Mouse (Mus musculus): ENCODE results near the gene Zfp992. TPM values are rescaled to one million over a fixed set of nuclear protein-coding genes. Genes with fewer than 3 reads are reported as not detected.
"Not testable (repeated sequence)": the region's sequence is repeated elsewhere in the genome, so short reads cannot be mapped to it uniquely, and the experiment has no call there.

Gene Zfp992
- total RNA-seq (2021), result 1 to 10 TPM; 4.7 to 8.1 TPM
- long read RNA-seq, experiment 1, partial matches to known transcripts, result 1 of 5 reads
- long read RNA-seq, experiment 1, other reads (novel, unspliced or antisense), result 4 of 5 reads
- long read RNA-seq, experiment 2, partial matches to known transcripts, result 4 of 14 reads
- long read RNA-seq, experiment 2, other reads (novel, unspliced or antisense), result 10 of 14 reads

DNA sequence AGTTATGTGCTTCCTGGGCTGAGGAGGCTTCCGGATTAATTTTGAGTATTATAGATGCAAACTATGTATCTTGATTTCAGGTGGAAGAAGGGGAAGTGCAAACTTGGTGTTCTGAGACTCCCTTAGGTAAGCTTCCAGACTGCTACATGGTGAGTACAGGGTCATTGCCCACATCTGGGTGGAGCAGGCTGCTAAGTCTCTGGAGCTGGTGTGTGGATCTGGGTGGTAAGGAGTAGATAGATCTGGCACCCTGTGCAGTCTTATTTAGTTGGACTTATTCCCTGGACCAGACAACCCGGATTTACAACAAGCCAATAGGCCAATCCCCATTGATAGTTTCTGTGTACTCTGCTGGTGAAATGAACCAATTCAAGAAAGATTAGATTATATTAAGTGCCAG lies at the start of gene Zfp992:
Gene Zfp992 (plus strand): TSS at position 74 of the 400 bp plus-strand sequence.
- DNase-seq, result not testable (repeated sequence)

DNA sequence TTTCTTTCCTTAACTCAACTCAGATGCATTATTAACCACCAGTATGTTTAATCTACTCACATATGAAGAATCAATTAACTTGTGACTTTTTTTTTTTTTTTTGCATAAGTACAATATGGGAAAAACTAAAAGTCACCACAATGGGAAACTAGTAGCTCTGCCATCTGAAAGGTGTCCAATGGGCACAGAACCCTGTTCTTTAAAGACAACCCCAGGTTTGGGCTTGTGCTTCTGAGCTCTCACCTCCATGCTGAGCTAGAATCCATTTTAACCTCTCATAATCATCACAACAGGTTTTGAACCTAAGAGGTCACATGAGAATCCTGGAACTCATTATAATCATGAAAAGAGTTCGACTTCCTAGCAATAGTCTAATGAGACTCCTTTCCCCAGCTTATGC lies 19.4 kb upstream of the Zfp992 start:
- DNase-seq, result not testable (repeated sequence)

GRCm38 (mm10) chr4:146430876-146431275 lies 17.9 kb upstream of the Zfp992 start:
- DNase-seq, result not testable (repeated sequence)

GRCm38 (mm10) chr4:146435539-146435938 lies 13.3 kb upstream of the Zfp992 start:
- DNase-seq, result not testable (repeated sequence)

- not testable (repeated sequence) for DNase-seq
Measured at GRCm38 (mm10) chr4:146437256-146437655, 11.6 kb upstream of the Zfp992 start.

DNA sequence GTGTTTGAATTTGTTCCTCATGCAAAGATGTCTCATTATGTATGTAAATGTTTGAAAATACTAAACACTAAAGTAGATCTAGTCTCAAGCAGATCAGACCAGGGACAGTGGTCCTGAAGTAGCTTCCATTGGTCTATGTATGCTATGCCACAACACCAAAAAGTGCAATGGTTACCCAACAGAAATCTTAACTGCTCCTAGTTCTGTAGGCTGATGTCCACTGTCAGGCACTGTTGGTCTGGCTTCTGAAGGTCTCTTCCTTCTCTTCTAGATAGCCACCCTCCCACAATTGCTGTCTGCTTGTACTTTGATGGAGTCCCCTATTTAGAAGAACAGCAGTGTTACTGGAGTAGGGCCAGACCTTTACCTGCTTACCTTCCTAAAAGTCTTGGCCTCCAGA lies 4.5 kb upstream of the Zfp992 start:
- not testable (repeated sequence) for DNase-seq

DNA sequence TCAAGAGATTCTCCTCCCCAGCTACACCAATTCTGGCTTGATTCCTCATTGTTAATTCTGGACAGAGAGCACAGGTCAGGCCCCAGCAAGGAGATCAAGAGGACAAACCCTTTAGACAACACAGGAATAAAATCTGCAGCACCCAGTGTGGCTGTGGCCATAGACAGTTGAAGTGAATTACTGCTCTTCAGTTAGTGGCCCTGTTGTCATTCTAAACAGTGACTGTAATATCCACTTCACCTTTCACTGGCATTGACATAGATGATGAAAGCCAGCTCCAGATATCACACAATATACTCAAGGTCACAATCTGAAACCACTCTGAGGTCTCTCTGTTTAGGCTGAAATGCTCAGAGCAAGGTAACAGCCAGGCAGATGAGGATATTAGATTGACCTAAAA lies 3.7 kb upstream of the Zfp992 start:
- DNase-seq, result not testable (repeated sequence)

- not testable (repeated sequence) for DNase-seq
Measured at GRCm38 (mm10) chr4:146446135-146446534, 2.7 kb upstream of the Zfp992 start.

GRCm38 (mm10) chr4:146447016-146447415 lies 1.8 kb upstream of the Zfp992 start:
- DNase-seq, result not testable (repeated sequence)

- not testable (repeated sequence) for DNase-seq
Measured at GRCm38 (mm10) chr4:146449711-146450110, 888 bp downstream of the Zfp992 start.

GRCm38 (mm10) chr4:146452576-146452975 lies 3.8 kb downstream of the Zfp992 start:
- DNase-seq, result not testable (repeated sequence)

DNA sequence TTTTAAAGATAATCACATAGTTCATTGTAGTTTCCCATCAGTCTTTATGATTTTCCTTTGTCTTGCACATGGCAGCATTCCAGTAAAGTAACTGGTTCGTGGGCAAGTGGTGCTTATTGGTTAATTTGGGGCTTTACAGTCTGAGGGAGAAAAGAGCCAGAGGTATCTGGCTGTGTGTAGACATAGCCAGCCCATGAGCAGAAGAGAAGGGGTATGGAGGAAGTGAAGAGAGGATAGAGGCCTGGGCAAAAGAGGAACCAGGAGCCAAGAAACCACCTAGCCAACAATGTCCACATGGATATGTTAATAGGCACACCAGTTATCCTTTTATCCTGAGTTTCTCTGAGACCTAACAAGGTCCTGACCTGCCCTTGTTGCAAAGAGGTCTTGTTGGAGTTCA lies 5.3 kb downstream of the Zfp992 start:
- not testable (repeated sequence) for DNase-seq

DNA sequence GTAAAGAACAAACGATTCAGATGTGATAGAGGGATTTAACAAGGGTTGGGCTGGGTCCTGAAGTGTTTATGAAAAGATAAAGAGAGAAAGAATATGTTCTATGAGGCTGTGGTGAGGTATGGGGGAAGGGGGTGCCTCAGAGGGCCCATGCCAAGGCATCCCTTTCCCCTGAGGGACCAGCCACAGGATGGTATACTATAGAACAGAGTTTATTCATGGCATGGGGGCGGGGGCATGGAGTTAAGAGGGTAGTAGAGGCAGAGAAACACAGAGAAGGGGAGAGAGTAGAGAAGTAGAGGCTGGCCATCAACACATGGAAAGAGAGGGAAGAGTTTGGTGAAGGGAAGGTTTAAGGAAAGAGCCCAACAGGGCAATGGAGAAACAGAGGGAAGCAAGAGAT lies 6.1 kb downstream of the Zfp992 start:
- no peak for DNase-seq

DNA sequence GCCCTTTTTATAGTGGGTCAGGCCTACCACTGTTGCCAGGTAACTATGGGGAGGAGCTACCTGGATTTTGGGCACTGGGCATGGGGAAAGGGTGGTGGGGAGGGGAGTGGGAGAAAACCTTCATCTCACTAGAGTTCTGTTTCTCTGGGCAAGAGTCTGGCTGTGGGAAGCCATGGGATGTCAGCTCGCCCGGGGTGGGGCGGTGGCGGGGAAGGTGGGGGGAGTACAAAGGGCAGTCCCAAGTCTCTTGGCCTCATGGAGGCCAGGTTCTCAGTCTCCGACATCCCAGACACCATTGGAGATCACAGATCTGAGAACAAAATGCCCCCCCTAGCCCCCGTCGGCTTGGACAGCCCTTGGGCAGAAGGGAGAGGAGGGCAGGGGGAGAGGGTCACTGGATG lies 6.5 kb downstream of the Zfp992 start:
- DNase-seq, result no peak

DNA sequence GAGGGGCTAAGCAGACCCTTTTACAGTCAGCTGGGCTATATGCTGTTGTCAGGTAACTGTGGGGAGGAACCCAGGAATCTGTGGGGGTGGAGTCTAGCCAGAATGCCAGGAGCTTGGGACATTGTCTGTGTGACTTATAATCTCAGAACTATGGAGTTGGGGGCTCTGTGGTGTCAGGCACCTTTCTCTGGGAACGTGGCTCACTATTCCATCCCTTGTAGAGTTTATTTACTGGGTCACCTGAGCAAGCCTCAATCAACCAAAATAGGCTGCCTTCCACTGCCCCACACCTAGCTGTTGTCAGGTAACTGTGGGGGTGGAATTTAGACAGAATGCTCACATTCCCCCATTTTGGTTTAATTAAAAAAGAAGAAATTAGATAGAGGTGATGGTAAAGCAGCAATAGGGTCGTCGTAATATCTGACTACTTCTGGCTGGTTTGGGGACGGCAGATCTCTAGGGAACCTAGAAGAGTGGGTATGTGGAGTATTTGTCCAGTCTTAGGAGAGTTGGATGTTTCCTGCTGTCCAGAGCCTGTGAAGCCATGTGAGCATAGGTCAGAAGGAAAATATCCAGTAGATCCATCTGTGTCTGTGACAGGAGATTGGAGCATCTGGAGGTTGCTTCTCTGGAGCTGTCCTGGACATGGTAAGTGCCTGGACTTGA lies 7.4 kb downstream of the Zfp992 start:
- DNase-seq, result no peak

GRCm38 (mm10) chr4:146457126-146457525 lies 8.3 kb downstream of the Zfp992 start:
- no peak for DNase-seq

GRCm38 (mm10) chr4:146457720-146458119 lies 8.9 kb downstream of the Zfp992 start:
- DNase-seq, result no peak

DNA sequence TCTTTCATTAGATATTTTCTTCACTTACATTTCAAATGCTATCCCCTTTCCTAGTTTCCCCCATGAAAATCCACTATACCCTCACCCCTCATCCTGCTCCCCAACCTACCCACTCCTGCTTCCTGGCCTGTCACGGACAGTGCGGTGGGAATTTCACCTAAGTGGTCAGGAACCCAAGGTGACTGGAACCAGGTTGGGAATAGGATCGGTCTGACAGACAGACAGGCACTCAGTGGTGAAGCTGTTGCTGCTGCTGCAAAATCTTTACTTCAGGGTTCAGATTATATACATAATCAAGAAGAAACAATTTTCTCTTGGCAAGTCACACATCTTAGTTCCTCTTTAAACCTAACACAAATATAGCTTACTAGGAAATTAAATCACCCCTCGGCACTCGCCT lies 11.0 kb downstream of the Zfp992 start:
- not testable (repeated sequence) for DNase-seq

DNA sequence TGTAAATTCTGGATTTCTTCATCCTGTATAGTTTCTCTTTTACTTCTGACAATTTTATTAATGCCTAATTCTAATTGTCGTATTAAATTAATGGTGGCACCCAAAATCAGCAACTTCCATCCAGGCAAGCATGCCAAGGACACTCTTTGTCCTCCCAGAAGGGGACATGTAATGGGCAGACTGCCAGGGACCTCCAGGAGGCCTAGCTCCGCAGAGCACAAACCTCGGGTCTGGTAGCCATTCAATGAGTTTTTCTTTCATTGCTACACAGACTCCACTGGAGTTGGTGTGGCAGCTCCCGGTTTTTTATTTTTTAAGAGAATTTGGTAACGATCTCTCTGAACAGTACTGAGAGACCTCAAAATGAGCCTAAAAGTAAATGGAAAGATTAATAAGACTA lies 11.9 kb downstream of the Zfp992 start:
- DNase-seq, result not testable (repeated sequence)

DNA sequence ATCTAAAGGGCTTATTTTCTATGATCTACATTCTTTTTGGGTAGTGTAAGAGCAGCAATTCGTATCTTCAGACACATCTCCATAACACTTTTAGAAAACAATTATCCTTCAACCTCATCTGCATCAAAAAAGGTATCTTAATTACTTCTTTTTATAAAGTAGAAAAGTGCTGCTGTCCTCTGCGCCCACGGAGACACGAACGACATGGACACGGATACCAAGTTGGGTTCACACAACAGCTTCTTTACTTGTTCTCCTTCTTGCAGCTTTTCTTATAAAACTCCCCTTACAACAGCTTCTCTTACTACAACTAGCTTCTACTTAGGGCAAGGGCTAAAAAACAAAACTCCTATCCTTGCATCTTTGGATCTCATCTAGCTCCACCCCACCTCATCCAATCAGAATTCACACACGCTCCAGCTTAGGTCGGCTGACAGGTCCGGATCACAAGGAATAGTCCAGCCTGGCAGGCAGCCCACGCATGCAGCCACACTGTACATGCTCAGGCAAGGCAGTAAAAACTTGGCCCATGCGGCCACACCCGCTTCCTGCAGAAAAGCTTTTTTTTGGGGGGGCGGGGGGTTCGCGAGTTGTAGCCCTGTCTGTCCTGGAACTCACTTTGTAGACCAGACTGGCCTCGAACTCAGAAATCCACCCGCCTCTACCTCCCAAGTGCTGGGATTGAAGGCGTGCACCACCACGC lies 15.0 kb downstream of the Zfp992 start:
- not testable (repeated sequence) for DNase-seq

GRCm38 (mm10) chr4:146469984-146470383 lies 21.2 kb downstream of the Zfp992 start:
- not testable (repeated sequence) for DNase-seq

DNA sequence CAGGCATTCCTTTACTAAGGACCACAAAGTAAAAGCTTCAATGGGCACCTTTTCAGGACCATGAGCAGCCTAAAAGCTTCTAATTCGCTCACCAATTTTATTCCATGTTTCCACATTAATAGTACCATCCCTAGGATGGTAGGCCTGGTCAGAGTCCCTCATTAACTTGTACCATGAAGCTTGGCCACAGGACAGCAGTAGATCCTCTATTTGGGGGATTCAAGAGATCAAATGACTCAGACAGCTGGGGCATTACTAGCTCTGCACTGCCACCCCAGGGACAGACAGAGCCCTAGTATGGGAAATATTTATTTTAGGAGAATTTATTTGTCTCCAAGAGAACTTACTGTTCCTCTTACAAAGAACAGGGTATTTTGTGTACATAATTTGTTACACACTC lies 25.4 kb downstream of the Zfp992 start:
- not testable (repeated sequence) for DNase-seq
